In the genomic region with DNA sequence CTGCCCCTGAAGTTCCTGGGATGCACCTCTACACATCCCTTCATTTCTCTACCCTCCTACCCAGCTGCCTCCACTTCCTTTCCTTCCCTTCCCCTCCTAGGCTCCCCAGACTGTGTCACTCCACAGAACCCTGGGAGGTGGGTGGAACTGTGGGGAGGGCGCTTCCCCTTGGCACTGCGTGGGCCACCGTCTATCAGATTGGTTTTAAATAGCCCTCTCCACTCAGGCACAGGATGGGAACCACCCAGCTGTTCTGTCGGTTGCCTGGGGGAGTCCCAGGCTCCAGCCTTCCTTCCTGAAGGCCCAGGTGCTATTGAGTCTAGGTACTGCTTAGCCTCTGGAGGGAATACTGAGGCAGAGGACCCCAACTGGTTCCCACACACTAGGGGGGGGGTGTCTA, we compare ENCODE assay signal across 15 mouse cellular contexts. TPM values are rescaled to one million over a fixed set of nuclear protein-coding genes. Genes with fewer than 3 reads are reported as not detected.
DNase-seq lines count a peak whose midpoint lies in the region; ATAC-seq lines count a peak whose summit lies in the region.
"Had no signal": no experiment of that assay in that cellular context is flagged by ENCODE, and none has a peak within 500 bp of the region (broad histone marks: within the 10 kb centered on the region; RNA-seq: fewer than 3 reads in every experiment).

No protein-coding gene starts in this region.

- 72% methylated on average over 4 of the region's 4 CpGs for WGBS in heart, embryonic 11.5 days (ENCODE audit: insufficient replicate concordance)
- WGBS in limb, embryonic 13.5 days = 86% methylated on average over 4 of the region's 4 CpGs
- WGBS in limb, embryonic 10.5 days = 94% methylated on average over 4 of the region's 4 CpGs

- no peak overlapping the region for H3K4me3 ChIP-seq in heart, embryonic 11.5 days (ENCODE audit: low read depth, low read length)
- H3K4me3 ChIP-seq in limb, embryonic 13.5 days = no peak overlapping the region
- no peak overlapping the region for H3K4me3 ChIP-seq in limb, embryonic 10.5 days
- H3K4me3 ChIP-seq: embryonic facial prominence, embryonic 12.5 days; forebrain, embryonic 12.5 days; liver, embryonic 13.5 days; megakaryocyte, embryonic 14.5 days had no signal

- ATAC-seq in heart, embryonic 11.5 days (replicated peaks; ENCODE audit: insufficient number of reproducible peaks, low FRiP score, low TSS enrichment) = no peak
- ATAC-seq in limb, embryonic 13.5 days (ENCODE audit: low FRiP score, low read depth) = no peak
- ATAC-seq: intestine, postnatal 0 days; Patski had no signal

- peaks cover 34% of the 10 kb centered on the region for H3K4me1 ChIP-seq in heart, embryonic 11.5 days (ENCODE audit: control insufficient read depth, insufficient read depth, low read length)
- peaks cover 38% of the 10 kb centered on the region for H3K4me1 ChIP-seq in limb, embryonic 13.5 days
- H3K4me1 ChIP-seq in limb, embryonic 10.5 days = peaks cover 58% of the 10 kb centered on the region

- no peaks in the 10 kb centered on the region for H3K9me3 ChIP-seq in heart, embryonic 11.5 days (replicated peaks; ENCODE audit: control insufficient read depth, low read length)
- H3K9me3 ChIP-seq in limb, embryonic 13.5 days = no peaks in the 10 kb centered on the region
- no peaks in the 10 kb centered on the region for H3K9me3 ChIP-seq in limb, embryonic 10.5 days (replicated peaks)
- H3K9me3 ChIP-seq: embryonic facial prominence, embryonic 12.5 days; forebrain, embryonic 12.5 days; liver, embryonic 13.5 days; megakaryocyte, embryonic 14.5 days had no signal

- H3K27ac ChIP-seq in heart, embryonic 11.5 days (ENCODE audit: low read depth, low read length) = no peak overlapping the region
- H3K27ac ChIP-seq in limb, embryonic 13.5 days = no peak overlapping the region
- no peak overlapping the region for H3K27ac ChIP-seq in limb, embryonic 10.5 days
- H3K27ac ChIP-seq: embryonic facial prominence, embryonic 12.5 days; forebrain, embryonic 12.5 days; liver, embryonic 13.5 days had no signal

- peak; percentile 98 for DNase-seq in heart, adult 11 months
- no peak for DNase-seq in limb, embryonic 10.5 days (ENCODE audit: low spot score)
- peak; percentile 58 to 81 for DNase-seq in kidney, postnatal 25 days
- peak; percentile 46 for DNase-seq in telencephalon, adult 2 months (ENCODE audit: low read depth, low spot score)
- DNase-seq in urinary bladder, adult 2 months (ENCODE audit: low spot score) = no peak
- DNase-seq: cerebellum, adult 9-11 months; liver, embryonic 13.5 days had no signal

- no peak overlapping the region for H3K9ac ChIP-seq in heart, embryonic 11.5 days (ENCODE audit: low read depth, low read length)
- peak overlapping the region; percentile 13; the same call in 1 of the 2 replicates for H3K9ac ChIP-seq in limb, embryonic 13.5 days
- H3K9ac ChIP-seq: embryonic facial prominence, embryonic 12.5 days; forebrain, embryonic 12.5 days; liver, embryonic 13.5 days had no signal

- H3K4me2 ChIP-seq in heart, embryonic 11.5 days = no peak overlapping the region
- no peak overlapping the region for H3K4me2 ChIP-seq in limb, embryonic 13.5 days (replicated peaks)
- H3K4me2 ChIP-seq: embryonic facial prominence, embryonic 12.5 days; forebrain, embryonic 12.5 days; liver, embryonic 13.5 days had no signal

- H3K27me3 ChIP-seq in heart, embryonic 11.5 days (ENCODE audit: control insufficient read depth, insufficient read depth, low read length) = peaks cover 30% of the 10 kb centered on the region
- H3K27me3 ChIP-seq in limb, embryonic 13.5 days = no peaks in the 10 kb centered on the region
- H3K27me3 ChIP-seq in limb, embryonic 10.5 days (ENCODE audit: low read depth, poor library complexity, severe bottlenecking) = no peaks in the 10 kb centered on the region
- H3K27me3 ChIP-seq: embryonic facial prominence, embryonic 12.5 days; forebrain, embryonic 12.5 days; liver, embryonic 13.5 days; Patski had no signal

- 0 out of 2 replicates have a peak, but pooled peaks cover 4% of the 10 kb centered on the region for H3K36me3 ChIP-seq in heart, embryonic 11.5 days (ENCODE audit: control insufficient read depth, insufficient read depth, low read length)
- peaks cover 18% of the 10 kb centered on the region for H3K36me3 ChIP-seq in limb, embryonic 13.5 days
- H3K36me3 ChIP-seq in limb, embryonic 10.5 days = peaks cover 38% of the 10 kb centered on the region

RNA-seq across cellular contexts. Expression of a gene that starts 2.5 kb away (rescaled TPM):
- polyA plus RNA-seq in heart, embryonic 11.5 days (2014; fragmentation: Nextera tagmentation; extraction: Ambion mirVana) = 9.1 and 9.8 TPM in 2 replicates
- polyA plus RNA-seq in limb, embryonic 13.5 days (2015; fragmentation: Nextera tagmentation; extraction: Ambion mirVana) = 23.7 and 25.0 TPM in 2 replicates
- polyA plus RNA-seq in limb, embryonic 10.5 days (2016; fragmentation: Nextera tagmentation; extraction: Ambion mirVana) = 27.5 and 31.2 TPM in 2 replicates
- 21.7 and 22.0 TPM in 2 replicates for polyA plus RNA-seq in urinary bladder, adult 2 months (2012; rRNA removed)

RNA-seq across cellular contexts. Expression of a gene that starts 2.6 kb away (rescaled TPM):
- 46.7 and 50.6 TPM in 2 replicates for polyA plus RNA-seq in heart, embryonic 11.5 days (2014; fragmentation: Nextera tagmentation; extraction: Ambion mirVana)
- polyA plus RNA-seq in limb, embryonic 13.5 days (2015; fragmentation: Nextera tagmentation; extraction: Ambion mirVana) = 65.5 and 72.2 TPM in 2 replicates
- 63.2 and 79.5 TPM in 2 replicates for polyA plus RNA-seq in limb, embryonic 10.5 days (2016; fragmentation: Nextera tagmentation; extraction: Ambion mirVana)
- 95.3 and 112 TPM in 2 replicates for polyA plus RNA-seq in urinary bladder, adult 2 months (2012; rRNA removed)

RNA-seq across cellular contexts. Expression of a gene that starts 15.1 kb away (rescaled TPM):
- polyA plus RNA-seq in heart, embryonic 11.5 days (2014; fragmentation: Nextera tagmentation; extraction: Ambion mirVana) = 52.7 and 58.0 TPM in 2 replicates
- 58.1 and 59.3 TPM in 2 replicates for polyA plus RNA-seq in limb, embryonic 13.5 days (2015; fragmentation: Nextera tagmentation; extraction: Ambion mirVana)
- polyA plus RNA-seq in limb, embryonic 10.5 days (2016; fragmentation: Nextera tagmentation; extraction: Ambion mirVana) = 47.2 and 57.1 TPM in 2 replicates
- 59.2 and 63.5 TPM in 2 replicates for polyA plus RNA-seq in urinary bladder, adult 2 months (2012; rRNA removed)

RNA-seq across cellular contexts. Expression of a gene that starts 23.2 kb away (rescaled TPM):
- polyA plus RNA-seq in heart, embryonic 11.5 days (2014; fragmentation: Nextera tagmentation; extraction: Ambion mirVana) = not detected in 2 replicates
- polyA plus RNA-seq in limb, embryonic 13.5 days (2015; fragmentation: Nextera tagmentation; extraction: Ambion mirVana) = 0.80 TPM in 2 replicates
- 0.88 and 1.1 TPM in 2 replicates for polyA plus RNA-seq in limb, embryonic 10.5 days (2016; fragmentation: Nextera tagmentation; extraction: Ambion mirVana)
- 0.62 and 0.80 TPM in 2 replicates for polyA plus RNA-seq in urinary bladder, adult 2 months (2012; rRNA removed)
- polyA plus RNA-seq: forebrain, embryonic 12.5 days; hindbrain, embryonic 11.5 days; Patski had no signal

RNA-seq across cellular contexts. Expression of a gene that starts 34.5 kb away (rescaled TPM):
- polyA plus RNA-seq in heart, embryonic 11.5 days (2014; fragmentation: Nextera tagmentation; extraction: Ambion mirVana) = 19.7 and 22.0 TPM in 2 replicates
- polyA plus RNA-seq in limb, embryonic 13.5 days (2015; fragmentation: Nextera tagmentation; extraction: Ambion mirVana) = 22.2 and 24.7 TPM in 2 replicates
- polyA plus RNA-seq in limb, embryonic 10.5 days (2016; fragmentation: Nextera tagmentation; extraction: Ambion mirVana) = 34.5 and 36.7 TPM in 2 replicates
- polyA plus RNA-seq in urinary bladder, adult 2 months (2012; rRNA removed) = 42.9 and 54.2 TPM in 2 replicates

Comparison
In these comparisons a context has a peak if more than half of its experiments do, and no peak if none do; other contexts are left out.
1. DNase-seq: peak in heart, adult 11 months (single experiment), kidney, postnatal 25 days (2 of 2) and telencephalon, adult 2 months (single experiment); none in limb, embryonic 10.5 days (single experiment) and urinary bladder, adult 2 months (single experiment).